Mouse (Mus musculus) thymus, postnatal 4 days (tissue): ENCODE data around the gene Malrd1.

Source experiments
- DNase-seq: peaks from one replicate; pipeline ENCODE4 v3.0.0; 2021

Gene Malrd1

GRCm38 (mm10) chr2:16032804-16033203 lies 506.5 kb downstream of the Malrd1 start:
- no peak for DNase-seq

DNA sequence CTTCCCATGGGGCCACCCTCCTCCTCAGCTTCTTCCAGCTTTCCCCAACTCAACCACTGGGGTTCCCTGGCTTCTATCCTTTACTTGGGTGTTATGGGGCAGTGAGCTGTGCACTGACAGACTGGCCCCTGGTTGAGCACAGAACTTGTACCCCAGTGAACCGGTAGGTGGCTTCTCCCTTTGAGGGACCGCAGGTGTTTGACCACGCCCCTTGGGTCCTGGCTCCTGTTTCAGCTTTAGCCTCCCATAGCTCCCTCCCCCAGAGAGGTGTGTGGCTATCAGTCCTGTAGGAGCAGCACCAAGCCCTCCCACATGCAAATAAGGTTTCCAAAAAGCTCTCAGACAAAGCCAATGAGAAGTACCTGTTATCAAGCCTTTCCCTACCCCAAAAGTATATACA lies 584.4 kb downstream of the Malrd1 start:
- no peak for DNase-seq

- no peak for DNase-seq
Measured at GRCm38 (mm10) chr2:16113333-16113732, 587.1 kb downstream of the Malrd1 start.

DNA sequence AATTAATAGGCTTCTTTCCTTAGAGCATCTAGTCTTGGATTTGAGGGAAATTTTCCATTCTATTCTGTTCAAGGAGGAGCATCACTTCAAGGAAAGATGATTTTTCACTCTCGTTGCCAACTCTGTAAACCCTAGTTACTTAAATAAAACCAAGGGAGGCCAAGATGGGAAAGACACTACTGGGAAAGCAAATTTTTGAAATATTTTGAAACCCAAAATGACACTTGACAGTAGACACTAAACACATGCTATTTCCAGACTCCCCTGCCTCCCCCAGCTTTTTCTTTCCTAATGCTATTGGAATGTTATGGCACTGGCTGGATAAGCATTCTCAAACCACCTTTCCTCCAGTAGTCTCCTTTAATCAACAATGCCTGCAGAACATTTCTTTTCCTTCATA lies 621.7 kb downstream of the Malrd1 start:
- DNase-seq, result no peak

DNA sequence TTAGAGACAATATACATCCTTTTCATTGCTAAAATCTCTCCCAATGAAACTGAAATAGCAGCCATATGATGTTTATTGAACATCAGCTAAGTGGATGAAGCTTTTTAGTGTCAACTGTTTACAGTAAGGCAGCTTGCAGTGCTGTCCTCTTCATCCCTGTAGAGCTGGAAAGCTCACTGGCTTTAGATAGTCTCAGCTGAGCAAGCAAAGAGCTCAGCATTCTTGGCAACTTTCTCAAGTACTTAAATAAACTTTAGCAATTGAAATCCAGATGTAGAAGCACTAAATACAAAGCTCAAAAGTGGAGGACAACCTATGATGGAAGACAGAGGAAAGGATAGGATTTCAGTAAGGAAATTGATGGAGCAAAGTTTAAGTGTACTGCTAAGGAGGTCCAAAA lies 626.3 kb downstream of the Malrd1 start:
- DNase-seq, result no peak

DNA sequence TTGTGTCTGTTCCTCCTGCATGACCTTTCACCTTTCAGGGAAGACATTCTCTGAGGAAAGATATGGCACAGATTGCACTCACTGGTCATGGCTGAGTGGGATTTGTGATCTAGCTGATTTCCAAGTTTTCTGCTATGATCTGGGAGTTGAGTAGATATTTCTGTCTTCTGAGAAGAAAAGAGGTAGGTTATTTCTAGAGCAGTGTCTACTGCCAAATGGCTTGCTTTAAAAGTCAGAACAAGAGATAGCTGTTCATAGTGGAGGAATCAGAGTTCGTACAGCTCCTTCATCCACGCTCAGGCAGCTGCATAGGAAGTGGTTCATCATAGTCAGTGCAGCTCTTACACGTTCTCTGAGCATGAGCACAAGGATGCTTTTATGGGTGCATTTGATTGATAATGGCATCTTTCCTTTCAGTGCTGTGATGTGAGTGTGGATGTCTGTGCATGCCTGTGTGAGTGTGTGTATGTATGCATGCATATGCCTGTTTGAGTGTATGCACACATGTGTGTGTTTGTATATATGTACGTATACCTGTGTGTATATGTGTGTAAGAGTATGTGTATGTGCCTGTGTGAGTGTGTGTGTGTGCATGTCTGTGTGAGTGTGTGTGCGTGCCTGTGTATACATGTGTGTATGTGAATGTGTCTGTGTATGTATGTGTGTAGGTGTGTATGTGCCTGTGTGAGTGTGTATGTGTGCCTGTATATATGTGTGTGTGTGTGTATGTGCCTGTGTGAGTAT lies 637.1 kb downstream of the Malrd1 start:
- DNase-seq, result no peak

DNA sequence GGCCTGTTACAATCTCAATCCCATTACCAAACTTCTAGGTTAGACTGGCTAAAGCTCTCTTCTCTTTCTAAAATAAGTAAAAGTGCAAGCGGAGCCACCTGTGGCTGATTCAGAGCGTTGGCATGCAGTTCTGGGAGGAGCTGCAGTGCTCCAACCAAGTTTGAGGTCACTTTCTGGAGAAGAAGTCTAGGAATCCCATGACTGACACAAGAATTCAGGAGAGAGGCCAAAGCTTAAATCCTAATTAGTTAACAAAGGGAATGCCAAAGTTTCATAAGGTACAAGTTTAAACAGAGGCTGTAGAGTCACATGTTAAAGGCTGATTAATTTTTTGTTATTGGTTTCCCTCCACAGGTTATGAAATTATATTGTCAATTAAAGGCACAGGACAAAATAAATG lies 642.3 kb downstream of the Malrd1 start:
- no peak for DNase-seq

DNA sequence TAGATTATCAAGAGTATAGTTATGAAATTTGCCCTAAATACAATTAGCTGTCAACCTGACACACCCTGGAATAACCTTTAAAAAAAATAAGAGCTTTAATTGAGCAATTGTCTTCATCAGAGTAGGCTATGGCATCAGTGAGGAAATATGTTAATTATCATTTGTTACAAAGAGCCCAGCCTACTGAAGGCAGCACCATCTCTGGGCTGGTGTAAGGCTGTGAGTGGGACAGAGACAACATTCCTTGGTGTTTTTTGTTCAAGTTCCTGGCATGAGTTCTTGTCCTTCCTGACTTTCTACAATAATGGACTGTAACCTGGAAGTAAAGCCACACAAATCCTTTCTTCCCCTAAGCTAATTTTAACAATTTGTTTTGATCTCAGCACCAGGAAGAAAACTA lies 645.8 kb downstream of the Malrd1 start:
- no peak for DNase-seq

- no peak for DNase-seq
Measured at GRCm38 (mm10) chr2:16173355-16173754, 647.1 kb downstream of the Malrd1 start.

- no peak for DNase-seq
Measured at GRCm38 (mm10) chr2:16182140-16182539, 655.9 kb downstream of the Malrd1 start.

- DNase-seq, result no peak
Measured at GRCm38 (mm10) chr2:16183158-16183557, 656.9 kb downstream of the Malrd1 start.

- no peak for DNase-seq
Measured at GRCm38 (mm10) chr2:16210016-16210415, 683.7 kb downstream of the Malrd1 start.

GRCm38 (mm10) chr2:16212752-16213151 lies 686.5 kb downstream of the Malrd1 start:
- no peak for DNase-seq

GRCm38 (mm10) chr2:16214111-16214510 lies 687.8 kb downstream of the Malrd1 start:
- no peak for DNase-seq

DNA sequence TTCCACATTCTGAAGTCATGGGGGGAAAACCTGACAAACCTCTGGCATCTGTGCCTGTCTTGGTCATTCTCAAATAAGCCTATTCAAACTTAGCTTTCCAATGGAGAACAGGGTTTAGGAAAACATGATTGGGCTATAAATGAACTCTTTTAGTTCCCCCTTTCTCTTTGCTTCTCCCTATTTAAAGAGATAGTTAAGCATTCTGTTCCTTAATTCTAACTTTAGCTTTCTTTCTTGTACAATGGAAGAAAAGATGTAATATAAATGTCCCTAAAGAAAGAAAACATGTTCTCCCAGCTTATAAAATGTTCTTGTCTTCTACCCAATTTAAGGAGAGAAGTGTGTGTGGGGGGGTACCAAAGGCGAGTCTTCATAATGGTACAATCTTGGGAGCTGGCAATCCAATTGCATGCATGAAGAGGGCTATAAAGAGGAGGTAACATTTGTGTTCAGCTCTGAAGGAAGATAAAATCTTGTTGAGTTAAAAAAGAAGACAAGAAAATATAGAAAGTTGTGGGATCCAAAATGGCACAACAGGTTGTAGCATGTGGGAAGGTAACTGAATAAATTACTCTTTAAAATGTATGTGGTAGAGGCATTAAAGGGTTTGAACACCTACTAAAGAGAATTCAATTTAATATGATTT lies 702.0 kb downstream of the Malrd1 start:
- no peak for DNase-seq

DNA sequence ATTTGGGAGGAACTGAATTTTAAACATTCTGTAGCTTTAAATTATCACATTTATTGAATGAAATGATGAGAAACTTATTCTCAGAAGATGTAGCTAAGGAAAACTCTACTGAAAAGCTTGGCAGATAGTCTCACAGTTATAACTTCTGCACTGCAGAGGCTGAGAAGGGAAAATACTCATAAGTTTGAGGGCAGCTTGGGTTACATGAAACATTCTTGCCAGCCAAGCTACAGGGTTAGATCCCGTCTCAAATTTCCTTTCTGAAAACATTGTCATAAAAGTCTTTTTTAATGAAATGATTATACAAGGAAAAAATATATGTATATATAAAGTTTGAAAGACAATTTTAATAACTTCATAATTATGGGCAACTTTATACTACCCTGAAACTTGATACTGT lies 714.6 kb downstream of the Malrd1 start:
- no peak for DNase-seq

- DNase-seq, result no peak
Measured at GRCm38 (mm10) chr2:16243097-16243496, 716.8 kb downstream of the Malrd1 start.

- no peak for DNase-seq
Measured at GRCm38 (mm10) chr2:16248861-16249260, 722.6 kb downstream of the Malrd1 start.

DNA sequence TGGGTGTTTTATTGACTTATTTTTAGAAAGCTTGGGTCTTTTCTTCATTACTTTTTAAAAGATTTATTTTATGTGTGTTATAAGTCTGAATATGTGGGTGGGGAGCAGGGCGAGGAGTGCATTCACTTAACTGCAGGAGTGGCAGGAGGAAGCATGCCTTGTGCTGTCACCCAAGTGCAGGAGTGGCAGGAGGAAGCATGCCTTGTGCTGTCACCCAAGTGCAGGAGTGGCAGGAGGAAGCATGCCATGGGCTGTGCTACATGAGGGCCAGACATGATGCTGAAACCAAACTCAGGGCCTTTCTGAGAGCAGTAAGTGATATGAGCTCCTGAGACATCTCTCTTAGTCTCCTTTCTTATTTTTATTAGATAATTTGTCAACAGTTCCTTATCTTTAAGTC lies 726.0 kb downstream of the Malrd1 start:
- DNase-seq, result no peak
